Mouse (Mus musculus) heart, embryonic 15.5 days (tissue): Measurements from ENCODE around the gene Krt42. TPM values are rescaled to one million over a fixed set of nuclear protein-coding genes. Genes with fewer than 3 reads are reported as not detected.

Experiments
- ATAC-seq: fragments of 200-750 bp; cut with Nextera tagmentation; replicated peaks from 2 replicates; pipeline ENCODE4 v1.8.0; 2017; ENCODE audit warnings: low read depth, moderate TSS enrichment; ENCODE audit not compliant: insufficient number of reproducible peaks, insufficient read depth, low FRiP score
- H3K27ac ChIP-seq: fragments of 300-500 bp; sonication (generic); 2 replicates; pipeline ENCODE4 v1.5.1; 2015; ENCODE audit warnings: mild to moderate bottlenecking, inconsistent platforms
- H3K27me3 ChIP-seq: fragments of 300-500 bp; sonication (generic); 2 replicates; pipeline ENCODE4 v1.6.1; 2015; ENCODE audit warnings: inconsistent platforms
- H3K36me3 ChIP-seq: fragments of 300-500 bp; sonication (generic); 2 replicates; pipeline ENCODE4 v1.6.1; 2015; ENCODE audit warnings: mild to moderate bottlenecking, inconsistent platforms
- H3K4me1 ChIP-seq: fragments of 300-500 bp; sonication (generic); replicated peaks from 2 replicates; pipeline ENCODE4 v1.6.1; 2015; ENCODE audit warnings: inconsistent platforms
- H3K4me2 ChIP-seq: fragments of 300-500 bp; sonication (generic); 2 replicates; pipeline ENCODE4 v1.6.1; 2015; ENCODE audit warnings: inconsistent platforms, mild to moderate bottlenecking, moderate library complexity
- H3K4me3 ChIP-seq: fragments of 300-500 bp; sonication (generic); 2 replicates; pipeline ENCODE4 v1.5.1; 2015; ENCODE audit warnings: mild to moderate bottlenecking, inconsistent platforms
- H3K9ac ChIP-seq: fragments of 300-500 bp; sonication (generic); 2 replicates; pipeline ENCODE4 v1.6.1; 2015; ENCODE audit warnings: mild to moderate bottlenecking, inconsistent platforms
- H3K9me3 ChIP-seq: fragments of 300-500 bp; sonication (generic); replicated peaks from 2 replicates; pipeline ENCODE4 v1.6.1; 2016; ENCODE audit warnings: inconsistent platforms
- WGBS: fragments of 180-500 bp; shearing (Covaris S2); methylation state at CpG from one replicate; pipeline ENCODE4 v1.1.7; 2015; ENCODE audit warnings: mixed read lengths; 5-methylcytosine and 5-hydroxymethylcytosine counted together
- polyA plus RNA-seq: library from polyadenylated mRNA; unstranded; fragments of >200 nt; fragmentation: Nextera tagmentation; extraction: Ambion mirVana; gene quantifications from 2 replicates; pipeline ENCODE4 v1.2.1, GENCODE M21; 2015

The Krt42 gene
- polyA plus RNA-seq, 1 experiment from 2014 or later = not detected

DNA sequence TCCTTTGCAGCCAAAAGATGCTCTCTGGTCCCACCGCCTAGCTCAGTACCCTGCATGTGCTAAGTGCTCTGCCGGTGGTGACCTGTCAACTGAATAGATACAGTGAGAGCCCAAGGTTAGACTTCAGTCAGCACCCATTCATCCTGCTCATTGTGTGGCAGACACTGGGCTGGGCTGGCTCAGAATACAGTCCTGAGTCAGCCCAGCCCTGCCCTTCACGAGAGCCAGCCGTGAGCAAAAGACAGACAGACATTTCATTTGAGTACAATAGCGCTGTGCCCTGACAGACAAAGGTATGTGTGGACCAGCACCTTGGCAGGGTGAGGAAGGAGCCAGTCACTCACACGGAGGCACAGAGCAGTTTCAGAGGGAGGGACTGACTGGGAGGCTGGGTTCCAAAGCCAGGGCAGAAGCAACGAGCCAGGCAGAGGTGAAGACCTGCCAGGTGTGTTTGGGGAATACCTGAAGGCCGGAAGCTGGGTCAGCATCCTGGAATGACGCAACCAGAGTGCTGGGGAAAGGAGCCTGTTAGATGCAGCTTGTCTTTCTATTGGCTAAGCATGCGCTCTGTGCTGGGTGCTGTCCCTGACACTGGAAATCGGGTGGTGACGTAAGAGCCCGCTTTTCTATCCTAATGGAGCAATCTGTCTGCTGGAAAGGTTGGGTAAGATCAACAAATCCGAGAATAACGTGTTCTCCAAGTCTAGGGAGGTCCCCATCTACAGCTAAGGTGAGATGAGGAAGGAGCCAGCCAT lies 8.2 kb upstream of the Krt42 start:
- ATAC-seq = no peak
- WGBS = 59% methylated on average over 15 of the region's 15 CpGs
- H3K4me1 ChIP-seq = peaks cover 3% of the 10 kb centered on the region; the same call in 1 of the 2 replicates
- H3K36me3 ChIP-seq = no peaks in the 10 kb centered on the region
- no peak overlapping the region for H3K4me3 ChIP-seq
- no peak overlapping the region for H3K9ac ChIP-seq
- no peaks in the 10 kb centered on the region for H3K9me3 ChIP-seq
- 0 out of 2 replicates have a peak, but pooled peaks cover 7% of the 10 kb centered on the region for H3K27me3 ChIP-seq
- no peak overlapping the region for H3K4me2 ChIP-seq
- H3K27ac ChIP-seq = no peak overlapping the region

DNA sequence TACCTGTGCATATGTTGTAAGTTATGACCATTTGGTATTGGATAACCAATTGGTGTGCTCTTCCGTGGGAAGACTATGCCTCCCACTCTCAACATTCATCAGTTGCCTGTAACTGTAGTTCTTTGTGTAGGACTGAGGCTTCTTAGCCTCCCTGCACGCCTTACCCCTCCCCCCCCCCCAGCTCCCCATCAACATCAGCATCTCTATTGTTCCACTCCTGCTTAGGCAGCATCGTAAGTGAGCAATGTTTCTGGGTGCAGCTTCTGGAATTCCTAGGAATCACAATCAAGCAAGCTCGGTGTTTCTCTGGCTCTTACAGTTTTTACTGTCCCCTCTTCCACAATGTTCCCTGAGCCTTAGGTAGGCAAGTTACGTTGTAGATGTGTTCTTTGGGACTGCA lies 5.8 kb upstream of the Krt42 start:
- Histone ChIP-seq H3K4me1 (peaks cover 7% of the 10 kb centered on the region; the same call in 1 of the 2 replicates), H3K36me3 (no peaks in the 10 kb centered on the region), H3K9me3 (no peaks in the 10 kb centered on the region), H3K9ac (no peak overlapping the region), H3K4me2 (no peak overlapping the region), H3K27me3 (peaks cover 4% of the 10 kb centered on the region), H3K4me3 (no peak overlapping the region), H3K27ac (no peak overlapping the region)
- WGBS = 54% methylated on average over 5 of the region's 5 CpGs
- no peak for ATAC-seq

DNA sequence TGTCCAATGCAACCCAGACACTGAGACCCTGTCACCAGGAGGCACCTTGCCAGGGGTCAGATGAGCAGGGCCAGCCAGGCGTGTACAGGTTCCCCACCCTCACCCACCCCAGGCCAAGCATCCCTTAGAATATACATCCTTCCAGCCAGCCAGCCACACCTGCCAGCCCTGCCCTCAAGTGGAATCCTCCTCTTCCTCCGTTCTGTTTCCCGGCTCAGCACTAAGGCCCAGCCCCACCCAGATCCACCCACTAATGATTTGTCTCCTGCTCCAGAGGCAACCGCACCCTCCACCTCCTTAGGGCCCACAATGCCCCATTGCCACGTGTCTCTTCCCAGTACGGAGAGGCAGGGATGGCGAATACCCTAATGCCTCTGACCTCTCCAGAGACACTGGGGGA lies 5.0 kb upstream of the Krt42 start:
- Histone ChIP-seq H3K4me3 (no peak overlapping the region), H3K9ac (no peak overlapping the region), H3K9me3 (no peaks in the 10 kb centered on the region), H3K27ac (no peak overlapping the region), H3K36me3 (no peaks in the 10 kb centered on the region), H3K27me3 (peaks cover 4% of the 10 kb centered on the region), H3K4me1 (peaks cover 7% of the 10 kb centered on the region; the same call in 1 of the 2 replicates), H3K4me2 (no peak overlapping the region)
- 75% methylated on average over 7 of the region's 7 CpGs for WGBS
- no peak for ATAC-seq

DNA sequence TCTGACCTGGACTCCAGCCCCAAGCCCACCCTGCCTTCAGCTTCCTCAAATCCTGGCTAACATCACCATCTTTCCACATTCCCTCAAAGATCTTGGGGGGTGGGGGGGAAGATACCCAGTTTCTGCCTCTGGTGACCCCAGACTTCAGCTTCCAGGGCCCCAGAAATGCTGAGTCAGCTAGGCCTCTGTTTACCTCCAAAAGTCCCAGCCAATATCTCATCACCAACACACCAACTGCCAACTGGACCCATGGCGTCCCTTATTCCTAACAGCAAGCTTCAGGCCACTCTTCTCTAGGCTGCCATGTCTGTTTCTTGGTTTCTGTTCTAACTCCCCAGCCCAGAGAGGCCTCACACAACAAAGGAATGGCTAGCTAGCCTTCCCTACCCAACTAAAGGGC lies 2.2 kb upstream of the Krt42 start:
- H3K4me2 ChIP-seq = no peak overlapping the region
- peaks cover 7% of the 10 kb centered on the region; the same call in 1 of the 2 replicates for H3K4me1 ChIP-seq
- no peaks in the 10 kb centered on the region for H3K36me3 ChIP-seq
- H3K27me3 ChIP-seq = peaks cover 4% of the 10 kb centered on the region
- no peak overlapping the region for H3K27ac ChIP-seq
- WGBS = 81% methylated on average over 1 of the region's 1 CpGs
- H3K9me3 ChIP-seq = no peaks in the 10 kb centered on the region
- H3K4me3 ChIP-seq = no peak overlapping the region
- no peak for ATAC-seq
- no peak overlapping the region for H3K9ac ChIP-seq

DNA sequence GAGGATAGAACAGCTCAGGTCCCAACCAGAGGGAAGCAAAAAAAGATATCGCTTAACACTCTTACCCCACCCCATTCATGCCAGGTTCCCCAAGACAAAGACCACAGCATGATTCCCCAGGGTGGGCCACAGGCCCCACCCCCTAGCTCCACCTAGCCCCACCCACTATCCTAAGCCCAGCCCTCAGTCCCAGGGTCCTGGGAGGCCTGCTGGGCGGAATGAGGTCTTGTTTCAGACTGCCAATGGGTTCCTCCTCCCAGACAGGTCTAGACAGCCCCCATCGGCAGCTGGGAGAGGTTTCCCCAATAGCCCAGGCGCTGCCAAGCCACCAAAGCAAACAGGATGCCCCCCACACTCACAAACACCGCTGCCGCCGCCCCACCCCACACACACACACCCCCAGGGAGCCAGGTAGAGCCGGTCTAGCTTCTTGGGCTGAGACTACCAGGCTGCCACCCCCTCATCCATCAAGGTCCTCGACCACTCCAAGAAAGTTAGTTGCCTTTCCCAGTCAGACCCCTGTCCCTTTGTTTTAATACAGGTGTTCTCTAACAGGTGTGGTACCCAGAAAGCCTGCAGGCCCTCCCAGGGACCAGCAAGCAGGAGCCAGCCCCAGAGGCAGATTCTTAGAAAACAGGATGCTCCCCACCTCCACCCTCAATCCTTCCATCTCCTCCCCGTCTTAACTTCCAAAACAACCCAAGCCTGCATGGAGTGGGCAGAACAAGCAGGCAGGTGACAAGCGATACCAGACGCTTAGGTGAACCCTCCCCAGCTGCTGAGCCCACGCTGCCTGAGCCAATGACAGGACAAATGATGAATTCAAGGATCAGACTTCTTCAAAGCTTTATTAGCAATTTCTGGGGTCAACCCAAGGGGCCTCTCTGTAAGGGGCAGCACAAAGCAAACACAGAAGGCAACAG lies 7.4 kb downstream of the Krt42 start:
- ATAC-seq = no peak
- Histone ChIP-seq H3K36me3 (no peaks in the 10 kb centered on the region), H3K4me2 (no peak overlapping the region), H3K4me1 (peaks cover 4% of the 10 kb centered on the region; the same call in 1 of the 2 replicates), H3K27me3 (peaks cover 19% of the 10 kb centered on the region), H3K4me3 (no peak overlapping the region), H3K27ac (no peak overlapping the region), H3K9ac (no peak overlapping the region), H3K9me3 (no peaks in the 10 kb centered on the region)
- 28% methylated on average over 13 of the region's 13 CpGs for WGBS

DNA sequence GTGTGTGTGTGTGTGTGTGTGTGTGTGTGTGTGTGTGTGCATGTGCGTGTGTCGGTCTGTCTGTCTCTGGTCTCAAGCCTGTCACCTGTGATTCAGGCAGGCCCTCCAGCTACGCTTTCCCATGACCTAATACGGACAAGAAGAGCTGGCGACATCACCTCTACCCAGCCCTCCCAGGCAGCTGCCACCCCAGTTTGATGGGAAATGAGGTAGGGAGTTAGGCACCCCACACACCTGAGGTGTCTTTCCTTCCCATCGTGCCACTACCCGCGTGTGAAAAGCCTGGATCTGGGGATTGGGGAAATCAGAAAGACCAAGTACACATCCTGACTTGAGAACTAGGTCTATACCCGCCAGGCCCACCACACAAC lies 8.5 kb downstream of the Krt42 start:
- Histone ChIP-seq H3K27ac (no peak overlapping the region), H3K36me3 (no peaks in the 10 kb centered on the region), H3K27me3 (peaks cover 19% of the 10 kb centered on the region), H3K4me3 (no peak overlapping the region), H3K9me3 (no peaks in the 10 kb centered on the region), H3K4me1 (peaks cover 4% of the 10 kb centered on the region; the same call in 1 of the 2 replicates), H3K4me2 (no peak overlapping the region), H3K9ac (no peak overlapping the region)
- no peak for ATAC-seq
- WGBS = 70% methylated on average over 9 of the region's 9 CpGs

DNA sequence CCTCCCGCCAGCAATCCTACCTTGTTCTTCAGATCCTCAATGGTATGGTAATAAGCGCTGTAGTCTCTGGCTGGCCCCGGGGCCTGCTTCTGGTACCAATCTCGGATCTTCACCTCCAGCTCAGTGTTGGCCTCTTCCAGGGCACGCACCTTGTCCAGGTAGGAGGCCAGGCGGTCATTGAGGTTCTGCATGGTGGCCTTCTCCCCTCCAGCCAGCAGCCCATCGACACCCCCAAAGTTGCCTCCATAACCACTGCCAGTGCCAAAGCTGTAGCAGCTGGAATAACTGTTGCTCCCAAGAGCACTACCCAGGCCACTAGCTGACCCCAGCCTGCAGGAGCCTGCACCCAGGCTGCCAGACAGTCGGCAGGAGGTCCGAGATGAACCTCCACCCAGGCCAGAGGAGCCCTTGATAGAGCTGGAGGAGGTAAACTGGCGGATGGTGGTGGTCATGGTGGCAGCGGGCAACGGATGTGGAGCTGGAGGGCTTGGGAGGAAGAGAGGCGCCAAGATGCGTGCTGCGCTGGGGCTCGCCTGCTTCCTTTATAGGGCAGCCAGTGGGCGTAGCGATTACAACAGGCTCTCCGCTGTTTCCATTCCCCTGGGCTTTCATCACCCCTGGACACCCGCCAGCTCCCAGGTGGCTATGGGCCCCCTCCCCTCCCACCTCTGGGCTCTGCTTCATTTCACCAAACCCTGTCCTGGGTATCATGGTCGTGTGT lies 9.0 kb downstream of the Krt42 start, which contains the start of gene Krt17:
Gene Krt17, minus strand, starts transcription at position 516 of the 721 bp plus-strand sequence.
- H3K27me3 ChIP-seq = peaks cover 19% of the 10 kb centered on the region
- H3K9me3 ChIP-seq = no peaks in the 10 kb centered on the region
- no peak for ATAC-seq
- peaks cover 4% of the 10 kb centered on the region; the same call in 1 of the 2 replicates for H3K4me1 ChIP-seq
- H3K4me2 ChIP-seq = 0 out of 2 replicates have a peak within 1 kb of the TSS, but pooled peaks have one; percentile 15
- H3K4me3 ChIP-seq = no peak within 1 kb of the TSS; the same call in 1 of the 2 replicates
- no peaks in the 10 kb centered on the region for H3K36me3 ChIP-seq
- WGBS = 65% methylated on average over 21 of the region's 21 CpGs
- no peak within 1 kb of the TSS for H3K27ac ChIP-seq
- H3K9ac ChIP-seq = no peak within 1 kb of the TSS

DNA sequence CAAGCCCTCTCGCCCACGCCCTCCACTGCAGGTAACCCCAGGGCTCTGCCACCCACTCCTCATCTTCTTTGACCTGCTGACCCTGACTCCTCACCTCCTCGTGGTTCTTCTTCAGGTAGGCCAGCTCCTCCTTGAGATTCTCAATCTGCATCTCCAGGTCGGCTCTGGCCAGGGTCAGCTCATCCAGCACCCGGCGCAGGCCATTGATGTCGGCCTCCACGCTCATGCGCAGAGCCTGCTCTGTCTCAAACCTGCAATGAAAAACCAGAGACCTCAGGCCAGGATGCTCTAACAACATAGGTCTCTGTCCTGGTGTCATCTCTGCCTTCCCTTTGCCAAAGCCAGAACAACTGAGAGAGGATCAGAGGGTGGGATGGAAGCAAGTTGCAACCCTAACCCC lies 10.6 kb downstream of the Krt42 start:
- Histone ChIP-seq H3K27me3 (peaks cover 11% of the 10 kb centered on the region), H3K36me3 (no peaks in the 10 kb centered on the region), H3K27ac (no peak overlapping the region), H3K9me3 (no peaks in the 10 kb centered on the region), H3K9ac (no peak overlapping the region), H3K4me1 (peaks cover 4% of the 10 kb centered on the region; the same call in 1 of the 2 replicates), H3K4me2 (no peak overlapping the region), H3K4me3 (no peak overlapping the region)
- ATAC-seq = no peak
- 84% methylated on average over 9 of the region's 9 CpGs for WGBS

DNA sequence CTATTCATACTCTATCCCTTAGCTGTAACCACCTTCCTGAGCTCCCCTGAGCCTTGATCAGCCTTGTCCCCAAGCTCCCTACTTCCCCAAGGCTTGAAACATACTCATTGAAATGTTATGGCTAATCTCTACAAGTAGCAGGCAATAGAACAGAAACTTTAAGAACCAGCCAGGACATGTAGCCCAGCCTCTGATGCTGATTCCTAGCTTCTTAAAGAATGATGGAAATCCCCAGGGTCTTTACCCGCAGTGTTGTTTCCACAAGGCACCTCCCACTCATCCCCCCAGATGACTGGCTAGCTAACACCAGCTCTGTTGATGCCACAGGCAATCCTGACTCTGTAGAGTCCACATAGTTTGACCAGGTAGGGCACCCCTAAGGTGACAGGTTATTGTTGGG lies 11.7 kb downstream of the Krt42 start:
- WGBS = 80% methylated on average over 1 of the region's 1 CpGs
- Histone ChIP-seq H3K9me3 (no peaks in the 10 kb centered on the region), H3K27me3 (peaks cover 6% of the 10 kb centered on the region), H3K4me1 (peaks cover 4% of the 10 kb centered on the region; the same call in 1 of the 2 replicates), H3K9ac (no peak overlapping the region), H3K27ac (no peak overlapping the region), H3K4me3 (no peak overlapping the region), H3K4me2 (no peak overlapping the region), H3K36me3 (no peaks in the 10 kb centered on the region)
- ATAC-seq = no peak

DNA sequence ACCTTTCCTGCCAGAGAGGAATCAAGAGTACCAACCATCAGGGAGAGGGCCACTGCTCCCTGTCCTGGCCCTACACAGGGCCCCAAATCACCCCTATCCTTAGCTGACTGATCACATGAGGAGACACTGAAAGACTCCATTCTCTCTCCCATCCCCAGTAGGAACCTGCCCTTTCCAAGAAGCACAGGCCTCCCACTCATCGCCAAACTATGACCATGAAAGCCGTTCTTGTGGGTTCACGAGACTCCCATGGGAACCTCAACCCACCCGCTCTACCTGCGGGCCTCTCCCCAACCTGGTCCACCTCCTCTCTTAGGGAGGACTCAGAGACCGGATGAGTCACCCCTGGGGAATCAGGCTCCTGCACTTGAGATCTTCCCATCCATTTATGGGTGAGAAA lies 14.2 kb downstream of the Krt42 start:
- 86% methylated on average over 6 of the region's 6 CpGs for WGBS
- H3K36me3 ChIP-seq = no peaks in the 10 kb centered on the region
- no peak overlapping the region for H3K4me3 ChIP-seq
- H3K27me3 ChIP-seq = no peaks in the 10 kb centered on the region
- no peak overlapping the region for H3K4me2 ChIP-seq
- no peak overlapping the region for H3K9ac ChIP-seq
- H3K27ac ChIP-seq = no peak overlapping the region
- H3K9me3 ChIP-seq = no peaks in the 10 kb centered on the region
- H3K4me1 ChIP-seq = no peaks in the 10 kb centered on the region
- no peak for ATAC-seq
